Mouse (Mus musculus) heart, postnatal 25 days (tissue): ENCODE data around the gene Sidt1. TPM values are rescaled to one million over a fixed set of nuclear protein-coding genes. Genes with fewer than 3 reads are reported as not detected.
"Not testable (repeated sequence)": the region's sequence is repeated elsewhere in the genome, so short reads cannot be mapped to it uniquely, and the experiment has no call there.

ENCODE experiments used
- DNase-seq: peaks from one replicate; pipeline ENCODE4 v3.0.0; 2022; ENCODE audit warnings: low spot score
- intact Hi-C: fragments of 180-260 bp; cut with DNase I; formaldehyde crosslinking; loops from one replicate; pipeline ENCODE4 v1.15.1; 2025
- total RNA-seq, 2 experiments: library from RNA; stranded (reverse); gene quantifications; 2 replicates each; pipeline ENCODE4 v1.2.3; 2021

The Sidt1 gene
- total RNA-seq, 2 experiments from 2014 or later: 0.23 to 0.31 TPM

- no peak for DNase-seq
- intact Hi-C loops: no loop called here
Observed at GRCm38 (mm10) chr16:44305606-44306005, 27.4 kb downstream of the Sidt1 start.

GRCm38 (mm10) chr16:44303822-44304221 is 29.2 kb downstream of the Sidt1 start:
- no peak for DNase-seq
- intact Hi-C loops: no loop called here

- intact Hi-C loops: no loop called here
- no peak for DNase-seq
Observed at GRCm38 (mm10) chr16:44302126-44302892, 30.7 kb downstream of the Sidt1 start.

- intact Hi-C loops: loop anchor here (2.0 kb wide), 1 partner anchor 63 kb away; no protein-coding TSS in a partner anchor
- no peak for DNase-seq
Observed at GRCm38 (mm10) chr16:44299438-44300093, 33.4 kb downstream of the Sidt1 start.

- intact Hi-C loops: no loop called here
- DNase-seq: no peak
Observed at GRCm38 (mm10) chr16:44293960-44294359, 39.0 kb downstream of the Sidt1 start.

GRCm38 (mm10) chr16:44292681-44293080 is 40.3 kb downstream of the Sidt1 start:
- intact Hi-C loops, DNase-seq: not testable (repeated sequence)

GRCm38 (mm10) chr16:44289004-44289648 is 43.9 kb downstream of the Sidt1 start:
- intact Hi-C loops: no loop called here
- DNase-seq: no peak

- intact Hi-C loops: no loop called here
- DNase-seq: no peak
Observed at GRCm38 (mm10) chr16:44287356-44287950, 45.5 kb downstream of the Sidt1 start.

- intact Hi-C loops: no loop called here
- DNase-seq: no peak
Observed at GRCm38 (mm10) chr16:44282614-44283325, 50.2 kb downstream of the Sidt1 start.

- DNase-seq: no peak
- intact Hi-C loops: no loop called here
Observed at GRCm38 (mm10) chr16:44282036-44282435, 51.0 kb downstream of the Sidt1 start.

- intact Hi-C loops: no loop called here
Observed at GRCm38 (mm10) chr16:44280806-44281205, 52.2 kb downstream of the Sidt1 start.

GRCm38 (mm10) chr16:44277212-44277611 is 55.8 kb downstream of the Sidt1 start:
- no peak for DNase-seq
- intact Hi-C loops: no loop called here

More at GRCm38 (mm10) chr16:44280806-44281205, 52.2 kb downstream of the Sidt1 start:
- DNase-seq: no peak

- no peak for DNase-seq
- intact Hi-C loops: no loop called here
Observed at GRCm38 (mm10) chr16:44271371-44272038, 61.5 kb downstream of the Sidt1 start.

GRCm38 (mm10) chr16:44270606-44271005 is 62.4 kb downstream of the Sidt1 start:
- intact Hi-C loops: no loop called here
- DNase-seq: no peak

- no peak for DNase-seq
- intact Hi-C loops: no loop called here
Observed at GRCm38 (mm10) chr16:44269578-44269977, 63.4 kb downstream of the Sidt1 start.

- intact Hi-C loops: no loop called here
- DNase-seq: no peak
Observed at GRCm38 (mm10) chr16:44268541-44269215, 64.3 kb downstream of the Sidt1 start.

GRCm38 (mm10) chr16:44265562-44265961 is 67.4 kb downstream of the Sidt1 start:
- no peak for DNase-seq
- intact Hi-C loops: no loop called here

- no peak for DNase-seq
- intact Hi-C loops: no loop called here
Observed at GRCm38 (mm10) chr16:44264916-44265315, 68.1 kb downstream of the Sidt1 start.

GRCm38 (mm10) chr16:44257476-44257875 is 75.5 kb downstream of the Sidt1 start:
- intact Hi-C loops: no loop called here
- no peak for DNase-seq
